ENCODE assay signal across 7 mouse cellular contexts in genomic region chr2:127444055-127444789, GRCm38 (mm10). TPM values are rescaled to one million over a fixed set of nuclear protein-coding genes. Genes with fewer than 3 reads are reported as not detected.
DNase-seq lines count a peak whose midpoint lies in the region; ATAC-seq and TF ChIP-seq lines count a peak whose summit lies in the region.

Fahd2a (minus strand) TSS chr2:127444565.

- H3K36me3 ChIP-seq in embryonic facial prominence, embryonic 10.5 days (replicated peaks), result peaks cover 10% of the 10 kb centered on the region
- peaks cover 4% of the 10 kb centered on the region; the same call in 1 of the 2 replicates for H3K36me3 ChIP-seq in intestine, postnatal 0 days (ENCODE audit: control insufficient read depth, insufficient read depth)
- peaks cover 5% of the 10 kb centered on the region; the same call in 1 of the 2 replicates for H3K36me3 ChIP-seq in midbrain, embryonic 12.5 days
- H3K36me3 ChIP-seq in small intestine, adult 2 months (ENCODE audit: control insufficient read depth, insufficient read depth, low read length), result 0 out of 2 replicates have a peak, but pooled peaks cover 1% of the 10 kb centered on the region

- peak within 1 kb of the TSS; percentile 85 for H3K27ac ChIP-seq in embryonic facial prominence, embryonic 10.5 days (replicated peaks)
- H3K27ac ChIP-seq in intestine, postnatal 0 days (ENCODE audit: low read depth, low read length), result peak within 1 kb of the TSS; percentile 60; the same call in 1 of the 2 replicates
- peak within 1 kb of the TSS; percentile 52; the same call in 1 of the 2 replicates for H3K27ac ChIP-seq in midbrain, embryonic 12.5 days (replicated peaks)
- no peak within 1 kb of the TSS for H3K27ac ChIP-seq in small intestine, adult 2 months (ENCODE audit: insufficient read depth, low read depth, low read length)

- no peaks in the 10 kb centered on the region for H3K9me3 ChIP-seq in embryonic facial prominence, embryonic 10.5 days
- no peaks in the 10 kb centered on the region for H3K9me3 ChIP-seq in intestine, postnatal 0 days (ENCODE audit: control insufficient read depth)
- no peaks in the 10 kb centered on the region for H3K9me3 ChIP-seq in midbrain, embryonic 12.5 days

- H3K4me1 ChIP-seq in embryonic facial prominence, embryonic 10.5 days, result peaks cover 19% of the 10 kb centered on the region
- 0 out of 2 replicates have a peak, but pooled peaks cover 8% of the 10 kb centered on the region for H3K4me1 ChIP-seq in intestine, postnatal 0 days (replicated peaks; ENCODE audit: control insufficient read depth, insufficient read depth, low read length)
- peaks cover 9% of the 10 kb centered on the region for H3K4me1 ChIP-seq in midbrain, embryonic 12.5 days
- H3K4me1 ChIP-seq in small intestine, adult 2 months (ENCODE audit: control insufficient read depth, insufficient read depth, insufficient read length, low read length), result peaks cover 5% of the 10 kb centered on the region; the same call in 1 of the 2 replicates

- 4% methylated on average over 37 of the region's 37 CpGs for WGBS in embryonic facial prominence, embryonic 10.5 days
- WGBS in intestine, postnatal 0 days, result 3% methylated on average over 37 of the region's 37 CpGs
- 3% methylated on average over 37 of the region's 37 CpGs for WGBS in midbrain, embryonic 12.5 days
- 3% methylated on average over 37 of the region's 37 CpGs for WGBS in small intestine, adult 2 months

- ATAC-seq in intestine, postnatal 0 days, result peak; percentile 94
- ATAC-seq in midbrain, embryonic 12.5 days (ENCODE audit: low FRiP score, low read depth), result peak; percentile 93

- H3K9ac ChIP-seq in intestine, postnatal 0 days (ENCODE audit: low read depth, low read length), result peak within 1 kb of the TSS; percentile 35
- peak within 1 kb of the TSS; percentile 72 for H3K9ac ChIP-seq in midbrain, embryonic 12.5 days (replicated peaks)

- intact Hi-C loops in left cerebral cortex, postnatal 4 days (cut with DNase I), result no loop called here

- DNase-seq in adrenal gland, postnatal 10 days, result peak; percentile 95
- peak; percentile 89 for DNase-seq in embryonic facial prominence, embryonic 10.5 days (ENCODE audit: low spot score)
- peak; percentile 56 for DNase-seq in gonadal fat pad, adult 2 months (ENCODE audit: low read depth)
- DNase-seq in left cerebral cortex, postnatal 4 days, result peak; percentile 93

- H3K4me3 ChIP-seq in embryonic facial prominence, embryonic 10.5 days, result peak within 1 kb of the TSS; percentile 84
- H3K4me3 ChIP-seq in intestine, postnatal 0 days (ENCODE audit: low read depth, low read length), result peak within 1 kb of the TSS; percentile 50
- peak within 1 kb of the TSS; percentile 78 for H3K4me3 ChIP-seq in midbrain, embryonic 12.5 days
- peak within 1 kb of the TSS; percentile 87 for H3K4me3 ChIP-seq in small intestine, adult 2 months (ENCODE audit: low read depth, low read length)

- TF ChIP-seq CTCF in intestine, postnatal 0 days (IDR thresholded peaks at IDR 0.05; ENCODE audit: low read depth), result peak; percentile 24
- TF ChIP-seq CTCF in small intestine, adult 2 months (IDR thresholded peaks at IDR 0.05; ENCODE audit: extremely low read depth, insufficient read length, insufficient replicate concordance, low read depth, low read length), result no peak

- no peak for TF ChIP-seq POLR2A in small intestine, adult 2 months (IDR thresholded peaks at IDR 0.05; ENCODE audit: low read depth, low read length)

- peaks cover 2% of the 10 kb centered on the region for H3K27me3 ChIP-seq in embryonic facial prominence, embryonic 10.5 days (replicated peaks; ENCODE audit: low read depth, poor library complexity, severe bottlenecking)
- no peaks in the 10 kb centered on the region for H3K27me3 ChIP-seq in intestine, postnatal 0 days (replicated peaks; ENCODE audit: control insufficient read depth, insufficient read depth, low read length)
- H3K27me3 ChIP-seq in midbrain, embryonic 12.5 days, result no peaks in the 10 kb centered on the region
- no peaks in the 10 kb centered on the region for H3K27me3 ChIP-seq in small intestine, adult 2 months (ENCODE audit: control insufficient read depth, insufficient read depth, low read length)

- peak within 1 kb of the TSS; percentile 65 for H3K4me2 ChIP-seq in intestine, postnatal 0 days (replicated peaks; ENCODE audit: low read depth)
- peak within 1 kb of the TSS; percentile 75 for H3K4me2 ChIP-seq in midbrain, embryonic 12.5 days (replicated peaks)

RNA-seq across cellular contexts. Expression of gene Fahd2a, which starts in this region (rescaled TPM):
- total RNA-seq in adrenal gland, postnatal 10 days (2021), result 10 to 100 TPM; 44.4 to 52.4 TPM
- polyA plus RNA-seq in embryonic facial prominence, embryonic 10.5 days (2016; fragmentation: Nextera tagmentation; extraction: Ambion mirVana), result 22.9 and 23.1 TPM in 2 replicates
- 33.7 and 36.5 TPM in 2 replicates for polyA plus RNA-seq in gonadal fat pad, adult 2 months (2012; rRNA removed)
- polyA plus RNA-seq in intestine, postnatal 0 days (2015; fragmentation: Nextera tagmentation; extraction: Ambion mirVana), result 23.5 and 24.2 TPM in 2 replicates
- 10 to 100 TPM; 12.6 to 13.2 TPM for total RNA-seq in left cerebral cortex, postnatal 4 days (2021)
- 25.0 and 29.6 TPM in 2 replicates for polyA plus RNA-seq in midbrain, embryonic 12.5 days (2016; fragmentation: Nextera tagmentation; extraction: Ambion mirVana)
- 3.6 and 8.2 TPM in 2 replicates for polyA plus RNA-seq in small intestine, adult 2 months (2012; rRNA removed)
